Mouse (Mus musculus): ENCODE measurements around the gene Zranb2. TPM values are rescaled to one million over a fixed set of nuclear protein-coding genes. Genes with fewer than 3 reads are reported as not detected.

Zranb2 gene
- total RNA-seq, 2 experiments from 2014 or later: 126 to 157 TPM

GRCm38 (mm10) chr3:157576343-157576722, 42.4 kb downstream of the Zranb2 start:
- intact Hi-C loops (cut with DNase I): no loop called here
- DNase-seq (ENCODE audit: low spot score in 2 of 2): no peak

- intact Hi-C loops (cut with DNase I): no loop called here
Observed at GRCm38 (mm10) chr3:157576862-157577261, 42.9 kb downstream of the Zranb2 start.

GRCm38 (mm10) chr3:157578469-157579170, 44.7 kb downstream of the Zranb2 start:
- DNase-seq (ENCODE audit: low spot score in 2 of 2): no peak
- intact Hi-C loops (cut with DNase I): no loop called here

More at GRCm38 (mm10) chr3:157576862-157577261, 42.9 kb downstream of the Zranb2 start:
- no peak for DNase-seq (ENCODE audit: low spot score in 2 of 2)

GRCm38 (mm10) chr3:157579376-157579775, 45.4 kb downstream of the Zranb2 start:
- no peak for DNase-seq (ENCODE audit: low spot score in 2 of 2)
- intact Hi-C loops (cut with DNase I): no loop called here

GRCm38 (mm10) chr3:157580299-157580698, 46.3 kb downstream of the Zranb2 start:
- intact Hi-C loops (cut with DNase I): no loop called here

GRCm38 (mm10) chr3:157581755-157582154, 47.8 kb downstream of the Zranb2 start:
- intact Hi-C loops (cut with DNase I): no loop called here
- DNase-seq (ENCODE audit: low spot score in 2 of 2): no peak

More at GRCm38 (mm10) chr3:157580299-157580698, 46.3 kb downstream of the Zranb2 start:
- DNase-seq (ENCODE audit: low spot score in 2 of 2): no peak

GRCm38 (mm10) chr3:157582626-157583405, 48.9 kb downstream of the Zranb2 start:
- no peak for DNase-seq (ENCODE audit: low spot score in 2 of 2)
- intact Hi-C loops (cut with DNase I): no loop called here

- DNase-seq (ENCODE audit: low spot score in 2 of 2): no peak
- intact Hi-C loops (cut with DNase I): no loop called here
Observed at GRCm38 (mm10) chr3:157597837-157598379, 63.9 kb downstream of the Zranb2 start.

Small RNA genes within 50 kb of the gene (microRNA-seq; reads per million reads assigned to microRNA genes)
- gene Mir186: 199 reads per million, percentile 62 among the genes with 10 or more reads in this experiment

Other genes starting within 250 kb of the Zranb2 start
- gene Ptger3, start 32.7 kb downstream of the Zranb2 start, total RNA-seq (2021): 1 to 10 TPM; 3.3 to 5.2 TPM

All from left cerebral cortex, postnatal 36 days (tissue).